Mouse (Mus musculus) hindbrain, embryonic 12.5 days (tissue): ENCODE results near the gene Stx5a. TPM values are rescaled to one million over a fixed set of nuclear protein-coding genes. Genes with fewer than 3 reads are reported as not detected.

Source experiments
- ATAC-seq: fragments of 200-750 bp; cut with Nextera tagmentation; 2 replicates; pipeline ENCODE4 v1.8.0; 2017; ENCODE audit warnings: moderate TSS enrichment; ENCODE audit not compliant: low FRiP score
- H3K27ac ChIP-seq: fragments of 300-500 bp; sonication (generic); 2 replicates; pipeline ENCODE4 v1.5.1; 2016; ENCODE audit warnings: mild to moderate bottlenecking
- H3K27me3 ChIP-seq: fragments of 300-500 bp; sonication (generic); 2 replicates; pipeline ENCODE4 v1.6.1; 2016; ENCODE audit warnings: mild to moderate bottlenecking
- H3K36me3 ChIP-seq: fragments of 300-500 bp; sonication (generic); 2 replicates; pipeline ENCODE4 v1.6.1; 2016; ENCODE audit warnings: mild to moderate bottlenecking
- H3K4me1 ChIP-seq: fragments of 300-500 bp; sonication (generic); 2 replicates; pipeline ENCODE4 v1.6.1; 2016
- H3K4me2 ChIP-seq: fragments of 300-500 bp; sonication (generic); replicated peaks from 2 replicates; pipeline ENCODE4 v1.6.1; 2016; ENCODE audit warnings: mild to moderate bottlenecking
- H3K4me3 ChIP-seq: fragments of 300-500 bp; sonication (generic); 2 replicates; pipeline ENCODE4 v1.5.1; 2016; ENCODE audit warnings: mild to moderate bottlenecking
- H3K9ac ChIP-seq: fragments of 300-500 bp; sonication (generic); 2 replicates; pipeline ENCODE4 v1.6.1; 2016; ENCODE audit warnings: mild to moderate bottlenecking, moderate library complexity
- H3K9me3 ChIP-seq: fragments of 300-500 bp; sonication (generic); replicated peaks from 2 replicates; pipeline ENCODE4 v1.6.1; 2016; ENCODE audit warnings: mild to moderate bottlenecking
- WGBS: fragments of 180-500 bp; shearing (Covaris S2); methylation state at CpG from one replicate; pipeline ENCODE4 v1.1.7; 2016; 5-methylcytosine and 5-hydroxymethylcytosine counted together
- polyA plus RNA-seq: library from polyadenylated mRNA; unstranded; fragments of >200 nt; fragmentation: Nextera tagmentation; extraction: Ambion mirVana; gene quantifications from 2 replicates; pipeline ENCODE4 v1.2.1, GENCODE M21; 2016

The Stx5a gene
- polyA plus RNA-seq, 1 experiment from 2014 or later: 132 TPM

GRCm38 (mm10) chr19:8735389-8736159, 5.6 kb upstream of the Stx5a start, which contains the start of gene Wdr74:
TSS of gene Wdr74 (plus strand) at chr19:8735827.
- Histone ChIP-seq H3K9me3 (no peaks in the 10 kb centered on the region), H3K4me1 (peaks cover 13% of the 10 kb centered on the region), H3K36me3 (peaks cover 31% of the 10 kb centered on the region), H3K4me3 (peak within 1 kb of the TSS; percentile 72), H3K27me3 (no peaks in the 10 kb centered on the region), H3K27ac (peak within 1 kb of the TSS; percentile 64), H3K4me2 (peak within 1 kb of the TSS; percentile 86), H3K9ac (peak within 1 kb of the TSS; percentile 76)
- under 1% methylated on average over 32 of the region's 32 CpGs for WGBS
- ATAC-seq: peak; percentile 95

- Histone ChIP-seq H3K36me3 (peaks cover 32% of the 10 kb centered on the region), H3K4me3 (peak overlapping the region; percentile 72), H3K9ac (peak overlapping the region; percentile 76), H3K4me1 (peaks cover 18% of the 10 kb centered on the region), H3K27me3 (no peaks in the 10 kb centered on the region), H3K4me2 (peak overlapping the region; percentile 86), H3K9me3 (no peaks in the 10 kb centered on the region), H3K27ac (peak overlapping the region; percentile 64)
- WGBS: 3% methylated on average over 11 of the region's 11 CpGs
- ATAC-seq: peak; percentile 33
Observed at GRCm38 (mm10) chr19:8736160-8736467, 5.1 kb upstream of the Stx5a start.

GRCm38 (mm10) chr19:8738911-8739310, 2.3 kb upstream of the Stx5a start:
- no peak overlapping the region for H3K9ac ChIP-seq
- no peaks in the 10 kb centered on the region for H3K9me3 ChIP-seq
- no peak for ATAC-seq
- no peak overlapping the region for H3K4me2 ChIP-seq
- no peaks in the 10 kb centered on the region for H3K27me3 ChIP-seq
- peaks cover 31% of the 10 kb centered on the region for H3K4me1 ChIP-seq
- no peak overlapping the region for H3K27ac ChIP-seq
- no peak overlapping the region for H3K4me3 ChIP-seq
- peaks cover 34% of the 10 kb centered on the region for H3K36me3 ChIP-seq
- 89% methylated on average over 7 of the region's 7 CpGs for WGBS

GRCm38 (mm10) chr19:8739646-8740045, 1.6 kb upstream of the Stx5a start:
- no peak for ATAC-seq
- no peak overlapping the region for H3K4me2 ChIP-seq
- no peak overlapping the region for H3K27ac ChIP-seq
- H3K4me3 ChIP-seq: no peak overlapping the region
- no peaks in the 10 kb centered on the region for H3K9me3 ChIP-seq
- H3K4me1 ChIP-seq: peaks cover 31% of the 10 kb centered on the region
- WGBS: 88% methylated on average over 6 of the region's 6 CpGs
- peaks cover 36% of the 10 kb centered on the region for H3K36me3 ChIP-seq
- no peaks in the 10 kb centered on the region for H3K27me3 ChIP-seq
- no peak overlapping the region for H3K9ac ChIP-seq

GRCm38 (mm10) chr19:8740603-8741002, 610 bp upstream of the Stx5a start, which contains the start of gene 1700092M07Rik:
TSS of gene 1700092M07Rik (plus strand) at chr19:8740718.
- peak within 1 kb of the TSS; percentile 98 for H3K4me2 ChIP-seq
- H3K4me3 ChIP-seq: peak within 1 kb of the TSS; percentile 89
- no peaks in the 10 kb centered on the region for H3K9me3 ChIP-seq
- peak within 1 kb of the TSS; percentile 95 for H3K27ac ChIP-seq
- peak within 1 kb of the TSS; percentile 89 for H3K9ac ChIP-seq
- 64% methylated on average over 14 of the region's 14 CpGs for WGBS
- no peaks in the 10 kb centered on the region for H3K27me3 ChIP-seq
- no peak for ATAC-seq
- peaks cover 27% of the 10 kb centered on the region for H3K4me1 ChIP-seq
- peaks cover 45% of the 10 kb centered on the region for H3K36me3 ChIP-seq

GRCm38 (mm10) chr19:8742176-8742575, 963 bp downstream of the Stx5a start:
- H3K36me3 ChIP-seq: peaks cover 61% of the 10 kb centered on the region

GRCm38 (mm10) chr19:8745382-8745781, 4.2 kb downstream of the Stx5a start:
- ATAC-seq: no peak

More at GRCm38 (mm10) chr19:8742176-8742575, 963 bp downstream of the Stx5a start:
- Histone ChIP-seq H3K9me3 (no peaks in the 10 kb centered on the region), H3K4me1 (peaks cover 22% of the 10 kb centered on the region), H3K27me3 (no peaks in the 10 kb centered on the region), H3K9ac (peak overlapping the region; percentile 89), H3K4me3 (peak overlapping the region; percentile 89), H3K27ac (peak overlapping the region; percentile 95; the same call in 1 of the 2 replicates), H3K4me2 (peak overlapping the region; percentile 98)
- 21% methylated on average over 14 of the region's 14 CpGs for WGBS
- ATAC-seq: no peak

GRCm38 (mm10) chr19:8747368-8747767, 6.2 kb downstream of the Stx5a start:
- no peak overlapping the region for H3K4me2 ChIP-seq
- no peak overlapping the region for H3K4me3 ChIP-seq
- no peaks in the 10 kb centered on the region for H3K27me3 ChIP-seq
- WGBS: 71% methylated on average over 2 of the region's 2 CpGs
- H3K27ac ChIP-seq: no peak overlapping the region
- no peak overlapping the region for H3K9ac ChIP-seq
- H3K4me1 ChIP-seq: peaks cover 9% of the 10 kb centered on the region
- no peaks in the 10 kb centered on the region for H3K9me3 ChIP-seq
- peaks cover 78% of the 10 kb centered on the region for H3K36me3 ChIP-seq
- no peak for ATAC-seq

More at GRCm38 (mm10) chr19:8745382-8745781, 4.2 kb downstream of the Stx5a start:
- Histone ChIP-seq H3K4me2 (no peak overlapping the region), H3K27ac (no peak overlapping the region), H3K9ac (no peak overlapping the region), H3K4me1 (peaks cover 20% of the 10 kb centered on the region), H3K36me3 (peaks cover 64% of the 10 kb centered on the region), H3K9me3 (no peaks in the 10 kb centered on the region), H3K4me3 (no peak overlapping the region), H3K27me3 (no peaks in the 10 kb centered on the region)
- 91% methylated on average over 1 of the region's 1 CpGs for WGBS

- Histone ChIP-seq H3K36me3 (peaks cover 35% of the 10 kb centered on the region), H3K27ac (no peak overlapping the region), H3K4me2 (peak overlapping the region; percentile 72), H3K4me3 (0 out of 2 replicates have a peak overlapping the region, but pooled peaks have one; percentile 99), H3K9ac (no peak overlapping the region), H3K4me1 (peaks cover 28% of the 10 kb centered on the region), H3K9me3 (no peaks in the 10 kb centered on the region), H3K27me3 (no peaks in the 10 kb centered on the region)
- WGBS: 83% methylated on average over 3 of the region's 3 CpGs
- ATAC-seq: no peak
Observed at GRCm38 (mm10) chr19:8755652-8756051, 14.4 kb downstream of the Stx5a start.

- WGBS: 1% methylated on average over 75 of the region's 75 CpGs
- Histone ChIP-seq H3K4me2 (peak within 1 kb of the TSS; percentile 72), H3K9me3 (no peaks in the 10 kb centered on the region), H3K4me3 (peak within 1 kb of the TSS; percentile 99), H3K9ac (peak within 1 kb of the TSS; percentile 98), H3K27me3 (no peaks in the 10 kb centered on the region), H3K27ac (peak within 1 kb of the TSS; percentile 91), H3K36me3 (peaks cover 26% of the 10 kb centered on the region), H3K4me1 (peaks cover 28% of the 10 kb centered on the region)
- ATAC-seq: peak; percentile 94
Observed at GRCm38 (mm10) chr19:8756635-8757387, 15.6 kb downstream of the Stx5a start, which contains the start of gene Nxf1. TSS of gene Nxf1 (plus strand) at chr19:8757073.

- WGBS: 5% methylated on average over 14 of the region's 14 CpGs
- Histone ChIP-seq H3K36me3 (peaks cover 24% of the 10 kb centered on the region), H3K27ac (peak overlapping the region; percentile 91), H3K4me2 (peak overlapping the region; percentile 72), H3K4me3 (peak overlapping the region; percentile 99), H3K4me1 (peaks cover 28% of the 10 kb centered on the region), H3K9ac (peak overlapping the region; percentile 98), H3K27me3 (no peaks in the 10 kb centered on the region), H3K9me3 (no peaks in the 10 kb centered on the region)
- no peak; the same call in 1 of the 2 replicates for ATAC-seq
Observed at GRCm38 (mm10) chr19:8757471-8757998, 16.3 kb downstream of the Stx5a start.

GRCm38 (mm10) chr19:8758899-8759298, 17.7 kb downstream of the Stx5a start:
- no peaks in the 10 kb centered on the region for H3K27me3 ChIP-seq
- 93% methylated on average over 2 of the region's 2 CpGs for WGBS
- H3K36me3 ChIP-seq: peaks cover 30% of the 10 kb centered on the region
- H3K4me1 ChIP-seq: peaks cover 28% of the 10 kb centered on the region
- no peak overlapping the region for H3K9ac ChIP-seq
- H3K4me2 ChIP-seq: no peak overlapping the region
- H3K27ac ChIP-seq: no peak overlapping the region
- no peaks in the 10 kb centered on the region for H3K9me3 ChIP-seq
- no peak for ATAC-seq
- H3K4me3 ChIP-seq: no peak overlapping the region
